Mouse (Mus musculus) left cerebral cortex, postnatal 14 days (tissue): Measurements from ENCODE around the gene Itgax. TPM values are rescaled to one million over a fixed set of nuclear protein-coding genes. Genes with fewer than 3 reads are reported as not detected.

ENCODE experiments used
- DNase-seq, 2 experiments: peaks; one replicate each; pipeline ENCODE4 v3.0.0; 2021 to 2022; ENCODE audit warnings: low spot score in 2 of 2, mixed read lengths in 1 of 2
- intact Hi-C: fragments of 180-260 bp; cut with DNase I; formaldehyde crosslinking; loops from one replicate; pipeline ENCODE4 v1.15.1; 2025
- long read RNA-seq, 2 experiments: library from polyadenylated mRNA; stranded (forward); transcript quantifications; one replicate each; pipeline ENCODE4 v2.0.0; 2021
- total RNA-seq, 2 experiments: library from RNA; stranded (reverse); gene quantifications; 2 replicates each; pipeline ENCODE4 v1.2.3; 2021

The Itgax gene
- under 1 TPM in 1 of 2 experiments, not detected in 1; 0.23 TPM for total RNA-seq
- long read RNA-seq, experiment 1 = 0 reads
- long read RNA-seq, experiment 2 = 0 reads

- intact Hi-C loops = no loop called here
These were observed at the start of gene Itgax for GRCm38 (mm10) chr7:128128741-128129720. Gene Itgax (plus strand): TSS chr7:128129547.

DNA sequence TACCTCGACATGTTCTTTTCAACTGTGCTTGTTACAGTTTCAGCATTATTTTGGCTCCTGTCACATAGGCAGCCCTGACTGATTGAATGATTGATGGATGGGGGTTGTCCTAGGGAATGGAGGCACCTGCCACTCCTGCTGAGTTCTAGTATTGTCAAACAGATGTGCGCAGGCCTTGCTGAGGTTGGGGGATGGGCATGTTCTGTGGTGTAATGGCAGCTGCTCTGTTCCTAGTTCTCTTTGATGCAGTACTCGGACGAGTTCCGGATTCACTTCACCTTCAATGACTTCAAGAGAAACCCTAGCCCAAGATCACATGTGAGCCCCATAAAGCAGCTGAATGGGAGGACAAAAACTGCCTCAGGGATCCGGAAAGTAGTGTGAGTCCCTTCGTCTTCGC is 49.3 kb upstream of the Itgax start:
- intact Hi-C loops = no loop called here
- DNase-seq = no peak

More at GRCm38 (mm10) chr7:128128741-128129720, at the start of gene Itgax:
- DNase-seq = no peak

DNA sequence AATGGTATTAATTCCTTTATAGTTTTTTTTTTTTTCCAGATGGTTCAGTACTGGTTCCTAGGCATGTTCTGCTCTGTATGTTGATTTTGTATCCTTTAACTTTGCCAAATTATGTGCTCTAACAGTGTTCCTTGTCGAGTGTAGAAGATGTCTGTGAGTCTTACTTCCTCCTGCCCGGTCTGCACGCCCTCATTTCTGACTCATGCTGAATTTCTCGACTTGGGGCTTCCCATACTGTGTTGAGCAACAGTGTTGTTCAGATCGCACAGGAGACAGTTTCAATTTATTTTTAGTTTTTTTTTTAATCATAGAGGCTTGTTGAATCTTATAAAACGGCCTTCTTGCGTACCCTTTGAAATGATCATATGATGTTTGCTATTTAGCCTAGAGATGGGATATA is 40.2 kb upstream of the Itgax start:
- intact Hi-C loops = no loop called here
- no peak for DNase-seq

DNA sequence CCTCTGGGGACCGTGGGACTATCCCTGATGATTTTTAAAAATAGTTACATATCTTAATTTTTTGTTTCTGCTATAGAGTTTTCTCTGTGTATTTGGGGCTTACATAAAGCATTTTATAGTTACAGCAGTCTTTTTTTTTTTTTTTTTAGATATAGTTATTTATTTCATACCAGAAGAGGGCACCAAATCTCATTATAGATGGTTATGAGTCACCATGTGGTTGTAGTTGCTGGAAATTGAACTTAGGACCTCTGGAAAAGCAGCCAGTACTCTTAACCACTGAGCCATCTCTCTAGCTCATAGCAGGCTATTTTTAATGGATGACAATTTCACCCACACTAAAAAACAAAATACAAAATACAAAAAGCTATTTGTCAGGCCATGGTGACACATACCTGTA is 31.2 kb upstream of the Itgax start:
- intact Hi-C loops = loop anchor here (2.0 kb wide), 1 partner anchor 111 kb away; no protein-coding TSS in a partner anchor

DNA sequence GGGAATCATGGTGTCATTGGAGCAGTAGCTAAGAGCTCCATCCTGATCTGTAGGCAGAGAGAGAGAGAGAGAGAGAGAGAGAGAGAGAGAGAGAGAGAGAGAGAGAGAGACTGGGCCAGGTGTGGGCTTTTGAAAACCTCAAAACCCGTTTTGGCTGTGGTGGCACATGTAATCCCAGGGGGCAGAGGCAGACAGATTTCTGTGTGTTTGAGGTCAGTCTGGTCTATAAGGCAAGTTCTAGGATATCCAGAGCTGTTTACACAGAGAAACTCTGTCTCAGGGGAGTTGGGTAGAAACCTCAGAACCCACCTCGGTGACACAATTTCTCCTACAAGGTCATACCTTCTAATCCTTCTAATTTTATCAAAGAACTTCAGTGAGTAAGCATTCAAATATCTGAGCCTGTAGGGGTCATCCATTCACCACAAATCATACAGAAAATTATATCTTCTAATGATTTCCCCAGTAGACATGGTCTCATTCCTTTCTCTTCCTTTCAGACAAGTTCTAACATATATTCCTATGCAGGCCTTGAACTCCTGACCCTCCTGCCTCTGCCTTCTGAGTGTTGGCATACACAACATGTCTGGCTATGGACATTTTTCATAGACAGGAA is 28.5 kb upstream of the Itgax start:
- no peak for DNase-seq
- intact Hi-C loops = no loop called here

More for the DNA sequence above, 31.2 kb upstream of the Itgax start:
- DNase-seq = no peak

DNA sequence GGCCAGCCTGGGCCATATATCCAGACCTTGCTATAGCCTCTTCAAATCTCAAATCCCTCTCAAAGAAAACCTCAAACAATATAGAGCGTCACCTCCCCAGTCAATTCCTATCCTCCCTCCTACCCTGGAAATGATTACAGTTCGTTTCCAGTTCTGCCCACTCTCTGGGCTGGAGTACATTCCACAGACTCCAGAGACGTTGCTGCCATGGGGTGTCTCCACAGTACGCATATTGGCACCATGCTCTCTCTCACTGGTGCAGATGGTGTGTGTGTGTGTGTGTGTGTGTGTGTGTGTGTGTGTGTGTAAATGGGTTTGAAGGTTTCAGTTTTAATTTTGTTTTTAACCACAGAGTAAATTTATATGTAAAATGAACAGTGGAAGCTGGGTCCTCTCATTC is 24.1 kb upstream of the Itgax start:
- DNase-seq = peak; percentile 57 to 72
- intact Hi-C loops = no loop called here

DNA sequence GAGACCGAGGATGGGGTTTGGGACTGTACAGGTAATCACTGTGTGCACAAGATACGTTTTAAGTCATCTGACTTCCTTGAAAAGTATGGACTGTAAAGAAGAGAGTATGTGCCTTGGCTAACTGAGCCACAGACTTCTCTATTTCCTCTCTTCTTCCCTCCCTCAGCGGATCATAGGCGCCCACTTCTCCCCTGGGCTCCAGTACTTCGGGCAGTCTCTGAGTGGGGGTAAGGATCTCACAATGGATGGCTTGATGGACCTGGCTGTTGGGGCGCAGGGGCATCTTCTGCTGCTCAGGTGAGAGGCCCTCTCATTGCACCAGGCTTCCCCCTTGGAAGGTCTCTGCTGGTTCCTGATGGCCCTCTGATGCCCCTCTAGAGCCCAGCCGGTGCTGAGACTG is 21.9 kb upstream of the Itgax start:
- no peak for DNase-seq
- intact Hi-C loops = no loop called here

DNA sequence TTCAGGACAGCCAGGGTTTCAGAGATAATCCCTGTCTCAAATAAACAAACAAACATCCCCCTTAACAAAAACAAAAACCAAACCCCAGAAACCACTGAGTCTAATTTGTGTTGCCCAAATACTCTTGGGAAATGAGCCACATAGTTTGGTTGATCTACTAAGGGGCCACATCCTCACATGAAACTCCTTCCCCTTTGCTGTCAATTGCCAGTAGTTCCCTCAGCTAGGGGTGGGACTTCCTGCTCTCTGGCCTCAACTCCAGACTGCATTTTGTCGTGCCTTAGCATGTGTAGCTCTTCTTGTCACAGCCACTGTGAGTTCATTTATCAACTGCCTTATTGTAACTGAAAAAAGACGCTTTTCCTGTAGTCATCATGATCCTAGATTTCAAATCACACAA is 19.0 kb upstream of the Itgax start:
- intact Hi-C loops = no loop called here
- DNase-seq = no peak

- no peak for DNase-seq
- intact Hi-C loops = no loop called here
These were observed 17.2 kb upstream of the Itgax start for GRCm38 (mm10) chr7:128112131-128112530.

GRCm38 (mm10) chr7:128114371-128115105 is 14.8 kb upstream of the Itgax start:
- intact Hi-C loops = no loop called here
- no peak for DNase-seq

GRCm38 (mm10) chr7:128115211-128115958 is 14.0 kb upstream of the Itgax start:
- intact Hi-C loops = no loop called here
- DNase-seq = no peak

DNA sequence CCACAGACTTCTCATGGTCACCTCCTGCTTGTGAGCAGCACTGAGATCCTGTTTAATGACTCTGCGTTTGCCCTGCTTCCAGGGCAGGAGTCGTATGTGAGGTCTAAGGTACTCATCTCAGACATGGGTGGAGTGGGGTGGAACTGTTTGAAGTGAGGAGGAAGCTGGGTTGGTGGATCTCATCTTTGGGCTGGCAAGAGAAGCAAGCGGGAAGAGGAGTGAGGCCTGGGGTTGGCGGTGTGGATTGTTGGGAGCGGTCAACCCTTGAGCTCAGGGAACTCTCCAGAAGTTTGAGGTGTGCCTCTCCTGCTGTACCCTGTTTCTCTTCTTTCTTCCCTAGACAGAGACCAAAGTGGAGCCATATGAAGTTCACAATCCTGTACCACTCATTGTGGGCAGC is 13.0 kb upstream of the Itgax start:
- intact Hi-C loops = no loop called here
- no peak for DNase-seq

DNA sequence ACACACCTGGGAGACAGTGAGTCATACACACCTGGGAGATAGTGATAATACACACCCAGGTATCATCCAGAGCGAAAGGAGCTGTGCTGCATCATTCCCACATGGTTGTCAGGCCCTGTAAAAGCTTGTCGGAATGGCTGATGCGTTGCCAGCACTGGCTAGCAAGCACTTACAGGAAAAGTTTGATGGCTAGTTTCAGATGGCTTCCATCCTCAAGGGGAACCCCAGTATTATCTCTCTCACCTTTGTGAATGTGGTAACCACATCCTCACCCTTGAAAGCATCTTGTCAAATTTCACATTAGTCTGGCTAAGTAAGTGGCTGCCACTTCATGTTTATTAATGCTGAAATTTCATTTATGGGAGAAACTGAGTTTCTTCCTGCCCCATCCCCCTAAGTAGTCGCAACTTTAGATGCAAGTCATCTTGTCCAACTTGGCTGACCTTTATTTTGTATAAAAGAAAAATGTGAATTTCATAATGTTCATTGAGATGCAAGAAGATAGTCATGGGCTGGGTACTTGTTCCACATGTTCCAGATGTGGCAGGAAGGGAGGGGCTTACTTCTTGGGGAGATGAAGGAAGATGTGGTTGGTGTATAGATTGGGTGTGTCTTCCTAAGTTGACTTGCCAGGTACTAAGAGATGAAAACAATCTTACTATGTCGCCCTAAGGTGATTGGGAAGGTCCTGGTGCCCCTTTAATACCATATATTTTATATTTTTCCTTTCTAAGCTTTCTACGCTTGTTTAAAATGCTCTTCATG is 9.4 kb upstream of the Itgax start:
- no peak for DNase-seq
- intact Hi-C loops = no loop called here

DNA sequence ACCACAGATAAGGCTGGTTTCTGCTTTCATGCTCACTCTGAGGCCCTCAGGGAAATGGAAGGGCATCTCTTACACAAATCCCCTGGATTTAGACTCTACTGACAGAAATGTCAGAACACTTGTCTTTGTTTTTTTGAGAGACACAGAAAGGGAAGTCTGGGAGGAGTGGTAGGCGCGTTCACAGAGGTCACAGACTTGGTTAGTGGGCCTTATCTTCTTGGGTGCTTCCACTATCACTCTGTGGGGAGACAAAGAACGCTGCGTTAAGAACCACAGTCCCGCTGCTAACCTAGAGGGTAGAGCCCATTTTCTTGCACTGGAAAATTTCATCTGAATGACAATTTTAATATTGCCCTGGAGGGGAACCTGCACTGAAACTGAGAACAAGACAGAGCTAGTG is 2.8 kb downstream of the Itgax start:
- intact Hi-C loops = no loop called here
- DNase-seq = no peak

GRCm38 (mm10) chr7:128133596-128133995 is 4.2 kb downstream of the Itgax start:
- intact Hi-C loops = no loop called here
- no peak for DNase-seq

GRCm38 (mm10) chr7:128136927-128137326 is 7.6 kb downstream of the Itgax start:
- intact Hi-C loops = no loop called here
- DNase-seq = no peak

GRCm38 (mm10) chr7:128139611-128140010 is 10.3 kb downstream of the Itgax start:
- no peak for DNase-seq
- intact Hi-C loops = no loop called here

- no peak for DNase-seq
- intact Hi-C loops = no loop called here
These were observed 21.6 kb downstream of the Itgax start for GRCm38 (mm10) chr7:128150970-128151369.

DNA sequence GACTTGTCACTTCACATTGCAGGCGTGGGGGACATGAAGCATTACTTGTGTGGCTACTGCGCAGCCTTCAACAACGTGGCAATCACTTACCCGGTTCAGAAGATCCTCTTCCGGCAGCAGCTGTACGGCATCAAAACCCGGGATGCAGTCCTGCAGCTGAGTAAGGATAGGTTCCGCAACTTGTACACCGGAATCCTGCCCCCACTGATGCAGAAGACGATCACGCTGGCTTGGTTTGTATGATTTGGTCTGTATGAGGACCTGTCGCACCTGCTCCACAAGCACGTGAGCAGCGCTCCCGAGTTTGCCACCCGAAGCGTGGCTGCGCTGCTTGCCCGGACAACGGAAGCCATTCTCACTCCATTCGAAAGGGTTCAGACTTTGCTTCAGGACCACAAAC is 24.7 kb downstream of the Itgax start, which contains the start of gene Itgad:
Gene Itgad (plus strand): TSS at position 301 of the 400 bp plus-strand sequence.
- intact Hi-C loops = no loop called here
- DNase-seq = no peak
